Mouse (Mus musculus) hematopoietic multipotent progenitor cell, adult 10-12 weeks (in vitro differentiated cells): ENCODE results near the gene Cd2ap. TPM values are rescaled to one million over a fixed set of nuclear protein-coding genes. Genes with fewer than 3 reads are reported as not detected.

Experiments
- polyA plus RNA-seq: library from polyadenylated mRNA; stranded (reverse); fragments of >175 nt; gene quantifications from 2 replicates; pipeline ENCODE4 v1.2.3, GENCODE M21; 2012; ENCODE audit warnings: low replicate concordance

Cd2ap gene
- 21.6 and 34.8 TPM in 2 replicates for polyA plus RNA-seq

GRCm38 (mm10) chr17:42876001-42876903 is at the start of gene Cd2ap:
Gene Cd2ap, minus strand, starts transcription at chr17:42876665.

Other genes starting within 250 kb of the Cd2ap start
- gene Adgrf4, start 184.4 kb downstream of the Cd2ap start, polyA plus RNA-seq: not detected in 2 replicates
- gene Adgrf2, start 134.5 kb downstream of the Cd2ap start, polyA plus RNA-seq: not detected in 2 replicates
- 25.7 and 44.9 TPM in 2 replicates for gene Tnfrsf21, start 139.9 kb upstream of the Cd2ap start, polyA plus RNA-seq